Mouse (Mus musculus): ENCODE data around the gene Bcas3.

Bcas3 gene

DNA sequence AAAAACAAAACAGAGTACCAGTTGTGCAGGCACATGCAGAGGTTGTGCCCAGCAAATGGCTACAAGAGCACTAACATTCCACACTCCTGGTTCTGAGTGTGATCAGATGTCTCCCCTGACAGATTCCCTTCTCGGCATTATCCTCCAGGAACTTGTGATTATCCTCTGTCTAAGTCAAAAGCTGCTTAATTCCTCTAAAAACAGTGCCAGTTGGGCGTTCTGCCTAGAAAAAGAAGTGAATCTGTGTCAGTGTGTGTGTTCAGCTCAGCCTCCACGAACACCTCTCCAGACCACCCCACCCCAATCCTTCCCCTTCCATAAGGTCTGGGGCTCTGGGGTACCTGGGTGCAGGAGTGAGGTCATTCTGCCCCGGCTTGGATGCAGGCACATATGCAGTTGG, 427.3 kb downstream of the Bcas3 start:
- no peak for DNase-seq (ENCODE audit: low read depth in 1 of 2, low spot score in 2 of 2)

DNA sequence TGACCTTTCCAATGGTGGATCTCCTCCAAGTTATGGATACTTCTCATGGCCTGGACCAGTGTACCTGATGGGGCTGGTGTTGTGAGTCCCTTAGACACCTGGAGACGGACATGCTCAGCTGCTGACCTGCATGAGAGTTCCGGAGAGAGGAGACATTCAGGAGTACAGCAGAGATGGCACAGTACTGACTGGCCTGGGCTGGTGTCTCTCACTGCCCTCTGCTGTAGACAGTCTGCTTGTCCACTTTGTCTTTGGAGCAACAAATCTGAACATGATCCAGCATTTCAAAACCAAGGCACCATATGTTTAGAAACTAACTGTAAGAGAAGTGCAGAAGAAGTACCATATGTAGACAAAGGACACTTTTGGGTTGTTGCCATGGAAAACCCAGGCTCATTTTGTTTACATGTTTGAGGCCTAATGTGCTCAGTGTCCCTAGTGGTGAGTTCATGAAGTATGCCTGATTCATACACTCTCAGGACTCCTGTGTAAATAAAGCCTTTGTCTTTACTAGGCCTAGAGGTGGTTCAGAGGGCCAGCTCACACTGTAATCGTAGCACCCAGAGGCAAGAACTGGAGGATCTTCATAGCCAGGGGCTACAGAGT, 433.2 kb downstream of the Bcas3 start:
- DNase-seq (ENCODE audit: low read depth in 1 of 2, low spot score in 2 of 2): no peak

DNA sequence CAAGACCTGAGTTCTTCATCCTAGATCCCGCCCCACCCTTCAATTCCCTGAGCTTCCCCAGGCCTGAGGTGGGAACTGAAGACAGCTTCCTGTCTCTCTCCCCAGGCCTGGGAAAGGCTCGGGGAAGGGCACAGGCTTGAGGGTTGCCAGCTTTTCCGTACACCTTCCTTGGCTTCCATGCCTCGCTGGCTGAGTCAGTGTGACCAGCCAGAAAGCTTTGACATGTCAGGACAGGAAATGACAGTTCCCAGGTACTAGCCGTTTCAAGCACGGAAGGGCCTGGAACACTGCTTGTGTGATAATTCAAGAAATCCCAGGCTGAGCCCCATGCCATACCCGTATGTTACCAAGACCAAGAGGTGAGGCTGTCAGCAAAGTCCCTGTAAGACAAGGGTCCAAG, 436.8 kb downstream of the Bcas3 start:
- no peak for DNase-seq (ENCODE audit: low read depth in 1 of 2, low spot score in 2 of 2)

DNA sequence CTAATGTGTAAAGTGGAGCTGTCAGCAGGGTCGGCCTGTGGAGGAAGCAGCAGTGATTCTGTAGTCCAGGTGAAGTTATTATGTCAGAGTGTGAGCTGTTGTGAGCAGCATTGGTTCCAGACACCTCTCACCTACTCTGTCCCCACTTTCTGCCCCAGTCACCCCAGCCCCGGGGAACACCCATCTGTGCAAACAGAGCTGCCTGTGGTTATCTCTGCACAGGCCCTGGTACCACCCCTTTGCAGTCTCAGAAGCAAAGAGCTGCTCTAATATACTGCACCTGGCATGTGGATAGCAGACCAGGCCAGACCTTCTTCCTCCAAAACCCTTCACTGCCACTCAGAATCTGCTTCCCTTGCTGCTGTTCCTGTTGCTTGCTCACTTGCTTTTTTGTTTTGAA, 437.3 kb downstream of the Bcas3 start:
- DNase-seq (ENCODE audit: low read depth in 1 of 2, low spot score in 2 of 2): no peak

DNA sequence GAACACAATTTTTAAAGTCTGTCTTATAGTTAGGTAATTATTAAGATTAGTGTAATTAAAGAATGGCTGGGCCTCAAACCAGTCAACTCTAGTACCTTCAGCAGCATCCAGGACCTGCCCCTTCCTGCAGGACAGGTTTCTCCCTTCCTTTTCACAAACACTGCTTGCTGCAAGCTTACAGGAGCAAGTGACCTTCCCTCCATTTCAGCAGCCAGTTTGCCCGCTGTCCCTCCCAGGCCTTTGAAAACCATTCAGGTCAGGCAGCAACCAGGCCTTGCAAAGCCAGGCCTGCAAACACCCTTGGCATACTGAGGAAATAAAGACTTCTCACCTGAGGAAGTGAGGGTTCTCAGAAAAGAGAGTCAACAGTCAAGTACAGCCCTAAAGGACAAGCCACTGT, 438.2 kb downstream of the Bcas3 start:
- no peak for DNase-seq (ENCODE audit: low read depth in 1 of 2, low spot score in 2 of 2)

DNA sequence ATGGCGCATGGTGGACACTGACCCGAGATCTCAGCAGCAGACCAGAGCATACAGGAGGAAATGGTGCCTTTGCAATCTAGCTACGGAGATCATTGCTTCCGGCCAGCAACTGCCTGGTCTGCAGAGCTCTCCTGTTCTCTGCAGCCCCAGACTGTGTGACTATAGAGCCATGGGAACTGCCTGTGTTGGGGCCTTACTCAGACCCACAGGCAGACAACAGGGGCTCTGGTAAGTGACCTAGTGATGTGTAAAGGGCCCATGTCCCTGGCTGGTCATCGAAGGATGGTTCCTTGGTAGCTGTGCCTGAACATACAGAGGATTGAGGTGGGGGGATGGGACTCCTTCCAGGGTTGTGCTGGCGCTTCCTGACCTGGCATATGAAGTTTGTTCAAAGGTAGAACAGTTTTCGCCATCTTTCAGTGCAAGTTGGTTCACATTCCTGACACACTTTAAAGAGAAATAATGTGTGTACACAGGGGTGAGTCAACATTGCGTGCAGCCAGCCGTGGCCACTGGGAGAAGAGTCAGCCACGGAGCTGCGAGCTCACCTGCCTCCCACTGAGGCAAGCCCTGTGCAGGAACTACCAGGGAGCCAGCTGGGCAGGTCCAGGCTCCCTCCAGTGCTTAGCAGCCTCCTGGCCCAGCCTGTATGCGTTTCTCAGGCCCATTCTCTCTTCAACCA, 439.7 kb downstream of the Bcas3 start:
- DNase-seq (ENCODE audit: low read depth in 1 of 2, low spot score in 2 of 2): no peak

DNA sequence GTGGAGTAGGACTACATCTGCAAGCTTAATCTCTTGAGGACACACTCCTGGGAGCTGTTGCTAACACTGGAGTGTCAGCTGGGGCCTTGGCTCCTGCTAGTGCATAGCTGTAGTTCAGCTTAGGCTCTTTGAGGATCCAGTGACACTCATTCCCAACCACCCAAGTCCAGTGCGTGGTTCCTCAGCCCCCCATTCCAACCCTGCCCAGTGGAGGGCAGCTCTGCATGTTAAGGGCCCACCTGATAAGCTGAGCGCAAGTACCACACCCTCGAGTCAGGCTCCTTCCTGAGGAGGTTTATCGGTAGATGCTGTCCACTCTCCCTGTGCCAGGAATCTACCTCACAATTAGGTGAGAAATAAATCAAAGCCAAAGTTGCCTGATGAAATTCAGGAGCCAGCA, 446.5 kb downstream of the Bcas3 start:
- no peak for DNase-seq (ENCODE audit: low read depth in 1 of 2, low spot score in 2 of 2)

DNA sequence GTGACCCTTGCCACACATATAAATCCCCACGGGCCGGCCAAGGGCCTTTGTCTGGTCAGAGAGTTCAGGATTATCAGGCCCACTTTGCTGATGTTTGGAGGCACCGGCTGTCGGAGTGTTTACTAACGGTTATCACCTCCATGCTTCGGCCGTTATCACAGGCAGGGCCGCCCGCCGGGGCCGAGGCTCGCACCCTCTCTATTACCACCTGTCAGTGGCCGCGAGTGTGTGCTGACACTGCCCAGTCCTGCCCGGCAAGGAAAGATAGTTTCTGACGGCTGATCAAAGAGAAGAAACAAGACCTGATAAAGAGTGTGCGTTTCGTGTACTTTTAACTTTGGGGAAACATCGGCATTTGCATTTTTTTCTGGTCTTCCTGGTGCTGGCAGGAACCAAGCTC, 446.9 kb downstream of the Bcas3 start:
- no peak for DNase-seq (ENCODE audit: low read depth in 1 of 2, low spot score in 2 of 2)

DNA sequence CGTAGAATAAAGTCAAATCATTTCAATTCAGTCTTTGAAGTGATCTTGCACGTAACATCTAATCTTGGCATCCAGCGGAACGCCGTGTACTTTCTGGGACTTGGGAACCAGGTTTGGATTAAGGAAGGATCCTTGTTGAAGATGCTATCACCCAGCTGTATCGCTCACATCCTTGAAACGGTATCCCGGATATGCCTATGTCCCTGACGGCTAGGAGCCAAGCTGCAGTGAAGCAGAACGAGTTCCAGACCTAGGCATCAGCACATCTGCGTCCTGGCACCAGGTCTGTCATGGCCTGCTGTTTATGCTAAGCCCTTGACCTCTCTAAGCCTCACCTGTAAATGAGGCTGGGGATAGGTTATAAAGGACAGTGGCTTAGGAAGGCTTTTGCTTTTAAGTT, 447.4 kb downstream of the Bcas3 start:
- DNase-seq (ENCODE audit: low read depth in 1 of 2, low spot score in 2 of 2): no peak

DNA sequence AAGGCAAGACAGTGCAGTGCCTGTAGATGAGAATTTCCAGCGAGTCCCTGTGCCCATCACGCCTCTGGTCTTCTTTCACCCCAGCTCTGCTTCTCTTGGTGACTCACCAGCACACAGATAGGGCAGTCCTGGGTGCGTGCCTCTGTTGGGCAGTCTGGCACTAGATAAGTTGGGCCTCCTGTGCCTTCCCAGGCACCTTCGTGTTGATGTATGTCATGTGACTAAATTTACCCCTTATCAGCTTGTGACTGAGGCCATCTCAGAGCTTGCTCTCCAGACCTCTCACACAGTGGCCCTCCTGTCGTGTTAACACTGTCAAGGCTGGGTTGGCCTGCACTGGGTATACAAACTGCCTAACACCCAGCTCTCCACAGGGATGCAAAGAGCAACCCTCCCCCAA, 451.1 kb downstream of the Bcas3 start:
- no peak for DNase-seq (ENCODE audit: low read depth in 1 of 2, low spot score in 2 of 2)

DNA sequence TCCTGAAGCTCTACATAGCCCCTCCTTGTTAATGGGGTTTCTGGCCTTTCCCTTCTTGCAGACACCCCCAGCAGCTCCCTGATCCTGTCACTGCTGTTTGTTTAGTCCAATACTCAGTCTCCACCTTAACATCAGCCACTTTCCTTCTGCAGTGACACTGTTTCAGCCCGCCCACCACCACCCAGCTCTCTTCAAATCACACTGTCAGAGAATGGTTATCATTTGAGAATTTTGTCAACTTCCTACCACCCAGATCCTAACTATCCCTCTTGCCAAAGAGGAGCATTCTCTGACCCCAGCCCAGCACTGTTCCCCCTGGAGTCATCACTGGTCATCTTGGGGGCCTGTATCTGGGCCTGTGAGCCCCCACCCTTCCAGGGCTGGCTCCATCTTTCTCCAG, 452.8 kb downstream of the Bcas3 start:
- no peak for DNase-seq (ENCODE audit: low read depth in 1 of 2, low spot score in 2 of 2)

DNA sequence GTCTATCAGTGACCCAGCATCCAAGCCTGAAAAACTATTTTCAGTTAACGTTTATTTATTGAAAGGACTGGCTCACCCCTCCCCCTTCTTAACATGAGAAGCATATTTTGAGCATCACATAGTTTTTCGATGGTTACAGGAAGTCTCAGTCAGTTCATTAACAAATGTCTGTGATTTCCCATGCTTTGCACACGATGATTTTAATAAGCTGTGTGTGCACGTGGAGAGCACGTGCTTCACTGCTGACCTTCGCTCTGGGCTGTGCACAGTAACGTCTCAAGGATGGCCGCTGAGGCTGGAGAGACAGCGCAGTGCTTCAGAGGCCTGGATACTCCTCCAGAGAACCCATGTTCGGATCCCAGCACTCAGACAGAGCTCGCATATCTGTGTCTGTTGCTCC, 454.4 kb downstream of the Bcas3 start:
- no peak for DNase-seq (ENCODE audit: low read depth in 1 of 2, low spot score in 2 of 2)

DNA sequence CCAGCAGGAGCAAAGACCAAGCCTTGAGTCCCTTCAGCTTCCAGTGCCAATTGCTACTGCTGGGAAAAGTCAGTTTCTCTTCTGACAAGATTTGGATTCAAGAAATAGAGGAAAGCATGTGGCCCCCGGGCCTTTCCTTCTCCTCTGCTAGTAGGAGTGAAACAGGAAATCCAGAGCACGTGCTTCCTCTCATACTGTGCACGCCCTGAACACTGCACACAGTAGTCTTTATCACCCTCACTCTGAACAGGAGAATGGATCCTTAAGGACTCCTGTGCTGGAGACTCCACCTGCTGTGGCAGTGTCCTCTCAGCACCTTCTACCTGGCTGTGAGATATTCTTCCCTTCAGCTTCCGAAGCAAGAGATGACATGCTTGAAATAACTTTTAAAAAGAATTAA, 458.3 kb downstream of the Bcas3 start:
- no peak for DNase-seq (ENCODE audit: low read depth in 1 of 2, low spot score in 2 of 2)

DNA sequence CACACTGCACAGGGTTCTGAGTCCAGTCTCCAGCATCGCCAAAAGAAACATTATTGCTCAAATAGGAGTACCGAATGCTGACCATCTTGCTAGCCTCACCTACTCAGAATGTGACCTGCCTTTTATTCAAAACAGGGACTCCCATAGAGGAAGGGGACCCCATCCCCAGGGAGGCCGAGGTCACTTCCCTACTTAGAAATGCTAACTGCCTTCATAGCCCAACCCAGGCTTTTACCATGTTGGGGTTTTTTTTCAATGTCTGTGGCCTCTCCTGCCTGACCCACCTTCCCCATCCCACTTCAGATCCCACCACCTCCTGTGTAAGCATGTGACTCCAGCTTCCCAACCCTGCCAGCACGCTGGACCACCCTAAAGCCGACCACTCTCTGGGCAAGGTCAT, 458.7 kb downstream of the Bcas3 start:
- no peak for DNase-seq (ENCODE audit: low read depth in 1 of 2, low spot score in 2 of 2)

DNA sequence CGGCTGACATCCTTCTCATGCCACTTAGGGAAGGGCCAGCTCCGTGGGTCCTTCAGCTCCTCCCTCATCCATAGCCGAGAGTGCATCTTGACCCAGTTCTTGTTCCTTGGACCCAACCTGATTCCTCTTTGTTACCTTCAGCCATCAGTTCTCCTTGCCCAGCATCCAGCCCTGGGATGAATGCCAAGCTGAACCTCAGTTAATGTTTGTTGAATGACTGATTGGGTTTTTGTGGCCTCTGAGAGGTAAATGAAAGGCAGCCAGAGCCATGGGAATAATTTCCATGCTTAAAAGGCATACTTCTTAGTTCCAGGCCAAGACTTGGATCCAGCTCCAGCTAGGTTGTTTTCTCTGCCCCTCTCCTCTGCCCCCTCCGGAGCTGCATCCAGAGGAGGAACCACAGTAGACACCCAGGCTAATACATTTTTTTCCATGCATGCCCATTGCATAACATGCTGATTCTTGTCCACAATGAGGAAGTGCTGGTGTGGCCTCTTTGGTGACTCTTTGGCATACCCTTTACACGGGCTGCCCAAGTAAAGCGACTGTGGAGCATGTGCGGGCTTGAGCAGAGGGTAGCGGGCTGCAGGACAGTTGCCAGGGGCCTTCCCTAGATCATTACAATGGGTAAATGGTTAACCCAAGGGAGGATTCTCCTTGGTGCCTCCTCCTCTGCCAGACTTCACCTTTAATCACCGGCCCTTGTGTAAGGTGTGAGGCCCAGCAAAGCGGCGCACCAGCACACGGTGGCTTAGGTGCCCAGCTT, 459.4 kb downstream of the Bcas3 start:
- no peak for DNase-seq (ENCODE audit: low read depth in 1 of 2, low spot score in 2 of 2)

DNA sequence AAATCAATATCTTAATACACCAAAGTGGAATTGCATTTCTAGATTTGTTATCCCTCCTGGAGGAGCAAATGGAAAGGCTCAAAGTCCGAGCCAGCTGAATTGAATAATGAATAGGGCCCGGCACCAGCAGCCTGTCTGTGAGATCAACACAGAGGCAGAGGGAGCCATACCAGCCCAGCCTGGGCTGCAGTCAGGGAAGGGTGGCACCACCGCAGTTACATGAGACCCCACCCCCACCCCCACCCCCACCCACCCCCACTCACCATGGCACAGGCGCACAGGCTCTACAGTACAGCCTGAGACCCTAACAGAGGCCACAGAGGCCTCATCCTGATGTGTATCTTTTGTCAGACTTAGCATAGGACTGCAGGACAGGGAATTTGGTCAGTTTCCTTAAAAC, 461.7 kb downstream of the Bcas3 start:
- DNase-seq (ENCODE audit: low read depth in 1 of 2, low spot score in 2 of 2): no peak

DNA sequence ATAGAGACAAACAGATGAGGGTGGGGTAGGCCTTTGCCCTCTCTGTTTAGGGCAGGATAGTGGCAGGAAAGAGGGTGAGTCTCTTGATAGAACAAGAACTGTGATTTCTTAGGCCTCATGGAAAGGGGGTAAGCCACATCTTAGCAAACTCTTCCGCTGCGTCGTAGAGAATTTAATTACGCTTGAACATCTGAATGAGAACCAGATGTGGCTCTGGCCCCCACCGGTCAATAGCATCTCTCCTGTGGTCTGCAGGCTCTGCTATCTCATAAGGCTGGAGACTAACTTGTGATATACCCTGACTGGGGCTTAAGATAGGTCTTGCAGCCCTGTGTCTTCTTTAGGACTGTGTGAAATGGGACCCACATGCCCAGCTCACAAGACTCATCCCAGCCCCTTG, 463.5 kb downstream of the Bcas3 start:
- DNase-seq (ENCODE audit: low read depth in 1 of 2, low spot score in 2 of 2): no peak

DNA sequence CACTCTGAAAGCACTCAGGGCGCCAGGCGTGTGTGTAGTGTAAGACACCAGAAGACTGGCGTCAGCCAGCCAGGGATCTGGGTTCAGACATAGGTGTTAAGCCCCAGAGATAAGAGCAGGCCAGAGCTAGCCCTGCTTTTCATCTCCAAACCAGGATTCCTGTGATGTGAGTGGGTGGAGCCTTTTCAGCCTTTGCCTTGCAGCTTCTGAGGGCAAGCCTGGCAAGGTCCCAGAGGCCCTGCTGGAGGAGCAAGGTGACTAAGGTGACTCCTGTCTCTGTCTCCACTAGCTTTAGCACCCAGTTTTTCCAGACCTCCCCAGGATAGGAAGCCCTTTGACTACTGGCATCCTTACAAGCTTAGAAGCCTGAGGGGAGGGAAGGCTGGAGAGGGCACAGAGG, 465.4 kb downstream of the Bcas3 start:
- DNase-seq (ENCODE audit: low read depth in 1 of 2, low spot score in 2 of 2): no peak

DNA sequence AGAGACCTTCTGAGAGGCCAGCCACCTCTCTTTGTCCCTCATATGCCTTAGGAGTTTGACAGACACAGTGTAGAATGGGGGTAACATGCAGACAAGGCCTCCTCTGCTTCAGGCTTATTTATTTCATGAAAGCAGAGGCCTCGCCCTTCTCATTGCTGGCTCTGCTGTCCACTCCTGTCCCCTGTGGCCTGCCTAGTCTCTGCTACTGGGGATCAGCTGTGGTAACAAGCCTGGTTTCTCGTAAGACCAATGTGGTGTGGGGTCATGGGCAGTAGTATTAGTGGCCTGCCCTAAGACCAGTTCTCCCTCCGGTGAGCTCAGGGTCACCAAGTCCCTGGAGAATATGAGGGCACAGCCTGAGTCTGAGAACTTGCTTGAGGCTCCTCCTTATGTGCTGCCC, 468.0 kb downstream of the Bcas3 start:
- DNase-seq (ENCODE audit: low read depth in 1 of 2, low spot score in 2 of 2): no peak

DNA sequence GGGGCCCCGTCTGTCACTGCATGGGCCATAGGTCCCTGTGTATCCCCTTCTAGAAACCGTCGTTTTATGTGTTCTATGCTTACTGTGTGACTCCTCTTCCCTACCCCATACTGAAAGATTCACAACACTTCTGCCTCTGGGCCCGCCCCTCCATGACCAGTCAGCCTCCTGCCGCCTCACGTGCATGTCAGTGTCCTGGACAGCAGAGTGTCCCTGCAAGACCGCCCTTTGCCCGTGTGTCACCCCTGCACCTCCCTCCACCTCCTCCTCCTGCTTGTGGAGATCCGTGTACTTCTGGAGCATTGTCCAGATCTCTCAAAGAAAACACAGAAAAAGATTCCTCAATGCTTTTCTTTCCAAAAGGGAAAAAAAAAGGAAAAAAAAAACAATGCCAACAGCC, 468.7 kb downstream of the Bcas3 start:
- no peak for DNase-seq (ENCODE audit: low read depth in 1 of 2, low spot score in 2 of 2)

DNA sequence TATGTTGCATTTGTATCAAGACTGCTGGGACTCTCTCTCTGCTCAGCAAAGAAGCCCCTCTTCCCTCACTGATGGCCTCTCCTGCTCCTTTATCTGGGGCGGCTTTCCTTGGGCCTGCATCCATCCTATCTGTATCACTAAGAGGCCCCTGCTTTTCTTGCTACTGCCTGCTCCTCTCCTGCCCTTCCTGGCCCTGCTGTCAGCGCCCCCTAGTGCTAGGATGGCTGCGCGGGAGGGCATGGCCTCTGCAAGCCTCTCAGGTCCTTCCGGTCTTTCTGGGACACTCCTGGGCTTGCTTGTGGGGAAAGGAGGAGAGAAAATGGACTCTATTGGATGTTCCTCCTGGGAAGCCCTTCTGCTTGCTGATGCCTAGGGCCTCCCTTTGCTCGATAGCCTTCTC, 470.2 kb downstream of the Bcas3 start:
- peak; percentile 55 to 65 for DNase-seq (ENCODE audit: low read depth in 1 of 2, low spot score in 2 of 2)

DNA sequence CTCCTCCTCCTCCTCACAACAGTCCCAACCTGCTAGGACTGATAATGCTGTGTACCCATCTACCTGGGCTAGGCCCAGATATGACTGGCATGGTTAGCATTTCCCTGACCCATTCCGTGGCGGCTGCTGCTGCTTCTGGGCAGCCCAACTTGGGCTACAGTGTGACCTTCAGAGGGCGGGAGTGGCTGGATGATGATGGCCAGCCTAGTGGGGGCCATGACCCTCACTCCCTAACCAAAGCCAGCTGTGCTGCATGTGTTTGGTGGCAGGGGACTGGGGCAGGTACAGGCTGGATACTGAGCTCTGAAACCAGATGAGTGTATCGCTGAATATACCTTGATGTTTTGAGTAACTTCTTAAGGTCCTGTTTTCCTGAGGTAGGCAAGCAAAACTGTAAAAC, 470.8 kb downstream of the Bcas3 start:
- DNase-seq (ENCODE audit: low read depth in 1 of 2, low spot score in 2 of 2): no peak

DNA sequence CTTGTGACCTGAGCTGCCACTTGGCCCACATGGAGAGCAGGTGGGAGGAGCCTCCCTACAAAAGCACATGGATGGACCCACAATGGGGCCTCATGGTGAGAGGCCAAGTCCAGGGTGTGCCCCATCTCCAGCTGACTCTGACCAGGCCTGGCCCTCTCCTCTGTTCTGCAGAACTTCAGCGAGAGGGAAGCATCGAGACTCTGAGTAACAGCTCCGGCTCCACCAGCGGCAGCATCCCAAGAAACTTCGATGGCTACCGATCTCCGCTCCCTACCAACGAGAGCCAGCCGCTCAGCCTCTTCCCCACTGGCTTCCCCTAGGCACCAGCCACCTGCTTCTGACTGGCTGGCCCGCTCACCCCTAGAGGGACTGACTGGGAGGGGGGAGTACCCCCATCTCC, 472.1 kb downstream of the Bcas3 start:
- no peak for DNase-seq (ENCODE audit: low read depth in 1 of 2, low spot score in 2 of 2)
